Mouse (Mus musculus) heart, adult 8-10 months (tissue): ENCODE results near the gene Tsr1. TPM values are rescaled to one million over a fixed set of nuclear protein-coding genes. Genes with fewer than 3 reads are reported as not detected.

Experiments
- DNase-seq: peaks from one replicate; pipeline ENCODE4 v3.0.0; 2022; ENCODE audit warnings: low spot score
- total RNA-seq, 4 experiments: library from RNA; stranded (reverse); gene quantifications; 2 replicates each; pipeline ENCODE4 v1.2.4; 2022

The Tsr1 gene
- total RNA-seq, 4 experiments from 2014 or later, result 17.5 to 19.3 (median 17.8) TPM

- DNase-seq, result peak; percentile 34
Observed at GRCm38 (mm10) chr11:74896901-74897677, 782 bp upstream of the Tsr1 start, which contains the start of gene Sgsm2. Gene Sgsm2, minus strand, starts transcription at chr11:74897060.

GRCm38 (mm10) chr11:74898517-74898827 lies 601 bp downstream of the Tsr1 start:
- DNase-seq, result no peak

GRCm38 (mm10) chr11:74901555-74901954 lies 3.7 kb downstream of the Tsr1 start:
- no peak for DNase-seq

GRCm38 (mm10) chr11:74902416-74902815 lies 4.5 kb downstream of the Tsr1 start:
- no peak for DNase-seq

DNA sequence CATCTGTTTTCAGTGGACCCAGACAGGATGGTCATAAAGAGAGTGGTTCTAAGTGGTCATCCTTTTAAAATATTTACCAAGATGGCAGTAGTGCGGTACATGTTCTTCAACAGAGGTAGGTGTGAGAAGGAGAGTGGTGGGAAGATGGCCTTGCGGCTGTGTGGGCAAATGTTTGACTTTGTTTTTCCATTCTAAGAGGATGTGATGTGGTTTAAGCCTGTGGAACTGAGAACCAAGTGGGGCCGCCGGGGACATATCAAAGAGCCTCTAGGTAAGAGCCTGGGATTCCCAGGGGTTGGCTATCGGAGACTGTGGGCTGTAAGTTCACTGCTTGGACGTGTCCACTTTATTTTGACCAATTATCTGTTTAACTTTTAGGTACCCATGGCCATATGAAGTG lies 10.0 kb downstream of the Tsr1 start:
- no peak for DNase-seq

DNA sequence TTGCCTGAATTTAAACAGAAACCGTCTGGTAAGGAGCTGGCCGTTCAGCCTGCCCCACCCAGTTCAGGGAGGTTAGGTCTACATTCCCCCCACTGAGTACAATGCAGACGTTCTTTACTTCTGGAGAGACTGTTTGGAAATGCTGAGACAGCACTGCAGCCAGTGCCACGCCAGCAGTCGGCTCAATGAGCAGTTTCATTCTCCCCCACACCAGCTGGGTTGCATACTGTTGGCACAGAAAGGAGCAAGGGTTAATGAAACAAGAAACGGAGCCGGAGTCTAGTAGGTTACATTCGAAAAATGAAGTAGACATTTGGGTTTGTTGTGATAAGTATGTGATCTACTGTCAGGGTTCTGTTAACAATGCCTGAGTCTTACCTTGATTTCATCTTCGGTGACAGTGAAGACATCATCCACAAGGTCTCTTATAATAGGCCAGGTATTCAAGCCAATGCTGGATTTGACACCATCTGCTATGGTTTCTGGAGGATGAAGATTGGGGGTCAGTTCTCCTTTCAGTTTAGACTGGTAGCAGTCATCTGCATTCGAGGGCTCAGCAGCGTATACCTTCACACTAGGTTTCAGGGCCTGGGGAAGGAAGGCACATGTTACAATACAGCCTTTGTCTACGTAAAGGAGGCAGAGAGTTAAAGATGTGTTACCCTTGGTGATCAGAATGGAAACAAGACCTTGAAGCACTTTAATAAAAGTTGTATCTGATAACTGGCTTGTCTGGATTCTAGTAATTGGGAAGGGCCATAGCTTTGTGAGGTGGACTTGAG lies 10.9 kb downstream of the Tsr1 start:
- no peak for DNase-seq

- no peak for DNase-seq
Observed at GRCm38 (mm10) chr11:74909978-74910377, 12.1 kb downstream of the Tsr1 start.

GRCm38 (mm10) chr11:74912492-74912891 lies 14.6 kb downstream of the Tsr1 start:
- DNase-seq, result no peak

DNA sequence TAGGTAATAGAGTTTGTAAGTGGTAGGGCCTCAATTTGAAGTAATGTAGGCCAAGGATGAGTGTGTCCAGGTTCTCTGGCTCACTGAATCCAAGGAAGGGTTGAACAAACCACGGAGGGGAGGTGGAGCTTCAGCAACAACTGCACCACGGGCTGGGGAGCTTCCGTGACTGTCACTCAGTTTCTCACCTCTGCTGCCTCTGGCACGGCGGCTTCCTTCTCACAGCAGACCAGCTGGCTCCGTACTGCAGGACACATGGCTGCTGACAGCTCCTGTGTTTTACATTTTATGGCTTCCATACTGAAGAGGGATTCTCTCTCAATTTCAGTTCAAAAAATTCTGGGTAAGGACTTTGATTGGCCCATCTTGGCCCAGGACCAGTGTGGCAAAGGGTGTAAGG lies 21.4 kb downstream of the Tsr1 start:
- DNase-seq, result no peak

DNA sequence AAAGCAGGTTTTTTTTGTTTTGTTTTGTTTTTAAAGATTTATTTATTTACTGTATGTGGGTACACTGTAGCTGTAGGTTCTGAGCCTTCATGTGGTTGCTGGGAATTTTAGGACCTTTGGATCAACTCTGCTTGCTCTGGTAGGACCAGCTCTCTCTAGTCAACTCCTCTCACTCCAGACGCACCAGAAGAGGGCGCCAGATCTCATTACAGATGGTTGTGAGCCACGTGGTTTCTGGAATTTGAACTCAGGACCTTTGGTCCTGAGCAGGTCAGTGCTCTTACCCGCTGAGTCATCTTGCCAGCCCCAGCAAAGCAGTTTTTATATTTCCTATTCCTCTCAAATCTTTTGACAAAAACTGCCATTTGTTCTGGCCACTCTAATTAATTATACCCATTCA lies 26.3 kb downstream of the Tsr1 start:
- no peak for DNase-seq

- peak; percentile 91 for DNase-seq
Observed at GRCm38 (mm10) chr11:74925577-74926387, 27.9 kb downstream of the Tsr1 start, which contains the start of the genes Smg6 and Srr. Gene Smg6, plus strand, starts transcription at chr11:74925823. Gene Srr, minus strand, starts transcription at chr11:74925948.

DNA sequence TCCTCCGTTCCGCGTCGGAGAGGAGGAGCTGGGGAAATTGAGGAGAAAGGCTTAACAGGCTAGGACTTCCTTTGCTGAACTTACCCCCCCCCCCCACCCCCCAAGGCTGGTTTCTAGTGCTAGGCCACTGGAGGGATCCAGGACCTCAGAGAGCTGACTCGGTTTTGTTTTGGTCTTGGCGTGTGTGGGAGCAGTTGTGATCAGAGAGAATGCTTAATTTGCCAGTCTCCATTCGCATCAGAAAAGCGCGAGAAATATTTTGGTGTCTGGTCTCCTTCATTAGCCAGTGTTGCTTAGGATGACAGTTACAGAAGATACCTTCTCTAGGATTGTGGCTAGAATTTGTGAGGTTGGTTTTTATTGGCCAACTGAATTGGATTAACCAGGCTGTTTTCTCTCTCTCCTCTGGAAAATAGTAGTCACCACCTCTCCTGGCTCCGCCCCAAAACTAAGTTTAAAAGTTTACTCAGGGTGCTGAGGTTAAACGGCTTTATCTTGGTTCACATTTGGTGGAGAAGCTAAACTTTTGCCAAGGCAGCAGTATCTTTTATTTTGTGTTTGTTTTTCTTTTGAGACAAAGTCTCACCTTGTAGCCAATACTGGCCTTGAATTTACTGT lies 28.6 kb downstream of the Tsr1 start:
- DNase-seq, result peak; percentile 57

DNA sequence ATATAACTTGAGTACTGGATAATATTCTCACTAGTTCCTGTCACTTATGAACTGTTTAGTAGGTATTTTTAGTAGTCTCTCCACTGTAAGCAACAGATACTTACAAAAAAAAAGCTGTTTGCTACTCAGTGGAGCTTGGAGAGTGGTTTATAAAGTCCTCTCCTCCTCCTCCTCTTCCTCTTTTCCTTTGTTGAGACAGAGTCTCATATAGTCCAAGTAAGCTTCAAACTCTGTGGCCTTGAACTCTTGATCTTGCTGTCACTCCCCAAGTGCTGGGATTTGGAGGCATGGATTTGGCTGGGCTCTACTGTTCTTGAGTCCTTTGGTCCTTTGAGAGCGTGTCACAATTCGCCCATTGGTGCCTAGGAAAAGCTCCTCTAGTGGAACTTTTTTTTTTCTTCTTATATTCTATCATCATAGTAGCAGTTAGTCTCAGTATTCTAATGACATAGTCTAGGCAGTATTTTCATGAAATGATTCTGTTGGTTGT lies 29.4 kb downstream of the Tsr1 start:
- DNase-seq, result no peak

DNA sequence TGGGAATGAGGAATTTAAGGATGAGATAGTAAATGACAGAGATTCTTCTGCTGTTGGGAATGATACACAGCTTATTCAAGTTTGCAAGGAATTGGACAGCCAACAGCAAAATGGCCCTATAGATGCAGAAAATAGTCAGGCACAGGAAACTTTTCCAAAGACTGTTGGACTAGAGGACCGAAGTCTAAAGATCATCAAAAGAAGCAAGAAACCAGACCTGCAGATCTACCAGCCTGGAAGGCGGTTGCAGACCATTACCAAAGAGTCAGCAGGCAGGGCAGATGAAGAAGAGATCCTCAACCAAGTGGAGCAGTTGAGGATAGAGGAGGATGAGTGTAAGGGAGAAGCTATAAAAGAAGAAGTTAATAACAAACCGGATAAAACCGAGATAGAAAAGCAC lies 31.2 kb downstream of the Tsr1 start:
- DNase-seq, result no peak

GRCm38 (mm10) chr11:74930391-74930790 lies 32.5 kb downstream of the Tsr1 start:
- no peak for DNase-seq

DNA sequence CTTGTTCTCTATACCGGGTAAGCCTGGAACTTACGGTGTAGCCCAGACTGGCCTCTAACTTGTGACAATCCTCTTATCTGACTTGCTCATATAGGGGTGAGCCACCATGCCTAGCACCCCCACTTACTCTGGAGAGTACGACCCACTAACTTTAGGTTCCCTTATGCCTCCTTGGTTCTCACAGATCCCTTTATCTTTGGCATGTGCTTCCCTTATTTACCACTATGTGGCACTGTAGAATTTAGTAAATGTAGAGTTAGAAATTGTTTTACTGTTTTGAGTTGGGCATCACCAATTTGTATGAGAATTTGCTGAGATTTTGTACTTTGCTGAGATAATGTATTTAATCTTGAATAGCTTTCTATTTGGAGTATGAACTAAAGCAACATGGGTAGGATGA lies 48.5 kb downstream of the Tsr1 start:
- peak; percentile 64 for DNase-seq

- no peak for DNase-seq
Observed at GRCm38 (mm10) chr11:74954901-74955300, 57.0 kb downstream of the Tsr1 start.

- DNase-seq, result no peak
Observed at GRCm38 (mm10) chr11:74956006-74956405, 58.1 kb downstream of the Tsr1 start.

GRCm38 (mm10) chr11:74957600-74957999 lies 59.7 kb downstream of the Tsr1 start:
- DNase-seq, result no peak
